Mouse (Mus musculus): Measurements from ENCODE around the gene Apln. TPM values are rescaled to one million over a fixed set of nuclear protein-coding genes. Genes with fewer than 3 reads are reported as not detected.

The Apln gene
- under 1 TPM in 1 of 2 experiments, not detected in 1; 0.41 TPM for total RNA-seq (2023)

GRCm38 (mm10) chrX:48034144-48035113, at the start of gene Apln:
Gene Apln (minus strand): TSS chrX:48034853.

Other genes with a start within 250 kb of the Apln start
- not detected for gene Smarca1, start 141.9 kb downstream of the Apln start, total RNA-seq (2023)
- gene Ocrl, start 122.5 kb downstream of the Apln start, total RNA-seq (2023), result 10 to 100 TPM; 12.4 to 14.4 TPM
- gene Xpnpep2, start 73.9 kb upstream of the Apln start, total RNA-seq (2023), result not detected
- gene Sash3, start 111.6 kb upstream of the Apln start, total RNA-seq (2023), result 100 to 1,000 TPM; 218 to 231 TPM
- gene Zdhhc9, start 174.0 kb upstream of the Apln start, total RNA-seq (2023), result 10 to 100 TPM; 29.0 to 31.2 TPM
- gene Utp14a, start 222.0 kb upstream of the Apln start, total RNA-seq (2023), result 10 to 100 TPM; 45.0 to 47.5 TPM